Mouse (Mus musculus): ENCODE results near the gene Smchd1. TPM values are rescaled to one million over a fixed set of nuclear protein-coding genes. Genes with fewer than 3 reads are reported as not detected.

Smchd1 gene
- polyA plus RNA-seq, 1 experiment from 2014 or later, result 64.4 TPM

DNA sequence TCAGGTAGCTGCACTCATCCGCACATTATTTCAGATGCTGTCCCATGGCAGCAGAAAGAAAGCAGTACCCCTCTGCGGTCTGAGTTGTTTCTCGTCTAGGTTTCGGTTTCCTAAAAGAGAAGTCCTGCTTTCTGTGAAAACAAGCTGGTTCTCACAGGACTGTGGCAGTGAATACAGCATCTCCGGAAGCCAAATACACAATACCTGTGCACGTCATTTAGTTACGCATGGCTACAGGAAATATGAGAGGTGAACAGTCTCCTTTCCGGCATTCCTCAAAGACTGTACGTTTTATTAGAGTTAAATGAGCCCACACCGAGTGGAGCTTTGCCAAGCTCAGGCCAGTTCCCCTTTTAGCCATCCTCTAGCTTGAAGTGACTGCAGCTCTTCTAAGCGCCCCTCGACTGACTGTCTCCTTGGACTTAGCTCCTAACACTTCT, 10.7 kb upstream of the Smchd1 start:
- H3K9ac ChIP-seq (ENCODE audit: low read length), result no peak overlapping the region
- 53% methylated on average over 12 of the region's 12 CpGs for WGBS
- DNase-seq (ENCODE audit: low spot score) (no peak), ATAC-seq (no peak)
- H3K4me2 ChIP-seq (ENCODE audit: low read length), result peak overlapping the region; percentile 2; the same call in 1 of the 2 replicates
- H3K27ac ChIP-seq (ENCODE audit: low read depth, low read length), result no peak overlapping the region
- no peak overlapping the region for H3K4me3 ChIP-seq (ENCODE audit: low read depth, low read length)
- H3K4me1 ChIP-seq (ENCODE audit: control insufficient read depth, insufficient read depth, low read length), result no peaks in the 10 kb centered on the region
- no peaks in the 10 kb centered on the region for H3K27me3 ChIP-seq (replicated peaks; ENCODE audit: control insufficient read depth, insufficient read depth, low read length)
- no peaks in the 10 kb centered on the region for H3K9me3 ChIP-seq (replicated peaks; ENCODE audit: control insufficient read depth, low read length)
- no peaks in the 10 kb centered on the region for H3K36me3 ChIP-seq (ENCODE audit: control insufficient read depth, insufficient read depth, low read length)

- WGBS, result 92% methylated on average over 5 of the region's 5 CpGs
- no peak overlapping the region for H3K4me3 ChIP-seq (ENCODE audit: low read depth, low read length)
- DNase-seq (ENCODE audit: low spot score) (no peak), ATAC-seq (no peak)
- no peaks in the 10 kb centered on the region for H3K4me1 ChIP-seq (ENCODE audit: control insufficient read depth, insufficient read depth, low read length)
- H3K9ac ChIP-seq (ENCODE audit: low read length), result no peak overlapping the region
- no peaks in the 10 kb centered on the region for H3K9me3 ChIP-seq (replicated peaks; ENCODE audit: control insufficient read depth, low read length)
- no peak overlapping the region for H3K4me2 ChIP-seq (ENCODE audit: low read length)
- no peak overlapping the region for H3K27ac ChIP-seq (ENCODE audit: low read depth, low read length)
- H3K36me3 ChIP-seq (ENCODE audit: control insufficient read depth, insufficient read depth, low read length), result no peaks in the 10 kb centered on the region
- no peaks in the 10 kb centered on the region for H3K27me3 ChIP-seq (replicated peaks; ENCODE audit: control insufficient read depth, insufficient read depth, low read length)
Measured at GRCm38 (mm10) chr17:71484711-71485110, 9.6 kb upstream of the Smchd1 start.

- no peaks in the 10 kb centered on the region for H3K4me1 ChIP-seq (ENCODE audit: control insufficient read depth, insufficient read depth, low read length)
- H3K36me3 ChIP-seq (ENCODE audit: control insufficient read depth, insufficient read depth, low read length), result no peaks in the 10 kb centered on the region
- 90% methylated on average over 7 of the region's 7 CpGs for WGBS
- H3K27me3 ChIP-seq (replicated peaks; ENCODE audit: control insufficient read depth, insufficient read depth, low read length), result no peaks in the 10 kb centered on the region
- ATAC-seq (no peak), DNase-seq (ENCODE audit: low spot score) (no peak)
- no peak overlapping the region for H3K9ac ChIP-seq (ENCODE audit: low read length)
- no peak overlapping the region for H3K27ac ChIP-seq (ENCODE audit: low read depth, low read length)
- H3K4me3 ChIP-seq (ENCODE audit: low read depth, low read length), result no peak overlapping the region
- H3K9me3 ChIP-seq (replicated peaks; ENCODE audit: control insufficient read depth, low read length), result no peaks in the 10 kb centered on the region
- no peak overlapping the region for H3K4me2 ChIP-seq (ENCODE audit: low read length)
Measured at GRCm38 (mm10) chr17:71483418-71484060, 8.4 kb upstream of the Smchd1 start.

DNA sequence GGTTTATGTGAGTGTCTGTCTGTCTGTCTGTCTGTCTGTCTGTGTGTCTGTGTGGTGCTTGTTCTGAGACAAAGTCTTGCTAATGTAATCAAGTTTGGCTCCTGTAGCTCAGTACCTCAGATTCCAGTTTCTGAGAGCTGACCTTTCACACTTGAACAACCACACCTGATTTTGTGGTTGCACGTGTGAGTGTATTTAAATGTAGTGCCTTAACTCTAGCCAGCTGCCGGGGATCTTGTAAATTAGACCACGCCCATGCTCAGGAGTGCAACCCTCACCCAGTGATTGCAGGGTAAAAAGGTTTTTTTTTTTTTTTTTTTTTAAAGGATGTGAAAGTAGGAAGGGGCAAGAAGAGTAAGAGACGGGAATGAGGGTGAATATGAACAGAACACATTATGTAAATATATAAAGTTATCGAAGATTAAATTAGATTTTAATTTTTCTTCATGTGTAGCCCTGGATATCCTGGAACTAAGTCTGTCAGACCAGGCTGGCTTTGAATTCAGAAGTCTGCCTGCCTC, 4.3 kb upstream of the Smchd1 start:
- ATAC-seq (no peak), DNase-seq (ENCODE audit: low spot score) (no peak)
- Histone ChIP-seq H3K27ac (ENCODE audit: low read depth, low read length) (no peak overlapping the region), H3K36me3 (ENCODE audit: control insufficient read depth, insufficient read depth, low read length) (no peaks in the 10 kb centered on the region), H3K9ac (ENCODE audit: low read length) (no peak overlapping the region), H3K4me3 (ENCODE audit: low read depth, low read length) (no peak overlapping the region), H3K9me3 (replicated peaks; ENCODE audit: control insufficient read depth, low read length) (no peaks in the 10 kb centered on the region), H3K27me3 (replicated peaks; ENCODE audit: control insufficient read depth, insufficient read depth, low read length) (no peaks in the 10 kb centered on the region), H3K4me2 (ENCODE audit: low read length) (no peak overlapping the region), H3K4me1 (ENCODE audit: control insufficient read depth, insufficient read depth, low read length) (peaks cover under 1% of the 10 kb centered on the region)
- WGBS, result 75% methylated on average over 5 of the region's 5 CpGs

- H3K9ac ChIP-seq (ENCODE audit: low read length), result no peak overlapping the region
- no peaks in the 10 kb centered on the region for H3K27me3 ChIP-seq (replicated peaks; ENCODE audit: control insufficient read depth, insufficient read depth, low read length)
- no peak overlapping the region for H3K27ac ChIP-seq (ENCODE audit: low read depth, low read length)
- ATAC-seq (no peak), DNase-seq (ENCODE audit: low spot score) (no peak)
- no peaks in the 10 kb centered on the region for H3K36me3 ChIP-seq (ENCODE audit: control insufficient read depth, insufficient read depth, low read length)
- H3K4me3 ChIP-seq (ENCODE audit: low read depth, low read length), result no peak overlapping the region
- 97% methylated on average over 8 of the region's 8 CpGs for WGBS
- H3K4me2 ChIP-seq (ENCODE audit: low read length), result no peak overlapping the region
- peaks cover 8% of the 10 kb centered on the region for H3K4me1 ChIP-seq (ENCODE audit: control insufficient read depth, insufficient read depth, low read length)
- H3K9me3 ChIP-seq (replicated peaks; ENCODE audit: control insufficient read depth, low read length), result no peaks in the 10 kb centered on the region
Measured at GRCm38 (mm10) chr17:71477481-71477880, 2.3 kb upstream of the Smchd1 start.

- Histone ChIP-seq H3K4me3 (ENCODE audit: low read depth, low read length) (peak overlapping the region; percentile 82), H3K27me3 (replicated peaks; ENCODE audit: control insufficient read depth, insufficient read depth, low read length) (no peaks in the 10 kb centered on the region), H3K9ac (ENCODE audit: low read length) (peak overlapping the region; percentile 93; the same call in 1 of the 2 replicates), H3K36me3 (ENCODE audit: control insufficient read depth, insufficient read depth, low read length) (no peaks in the 10 kb centered on the region), H3K4me2 (ENCODE audit: low read length) (peak overlapping the region; percentile 85), H3K9me3 (replicated peaks; ENCODE audit: control insufficient read depth, low read length) (no peaks in the 10 kb centered on the region), H3K27ac (ENCODE audit: low read depth, low read length) (no peak overlapping the region), H3K4me1 (ENCODE audit: control insufficient read depth, insufficient read depth, low read length) (peaks cover 8% of the 10 kb centered on the region)
- 70% methylated on average over 7 of the region's 7 CpGs for WGBS
- peak; percentile 15 for DNase-seq (ENCODE audit: low spot score)
- ATAC-seq, result no peak
Measured at GRCm38 (mm10) chr17:71476346-71477020, 1.3 kb upstream of the Smchd1 start.

DNA sequence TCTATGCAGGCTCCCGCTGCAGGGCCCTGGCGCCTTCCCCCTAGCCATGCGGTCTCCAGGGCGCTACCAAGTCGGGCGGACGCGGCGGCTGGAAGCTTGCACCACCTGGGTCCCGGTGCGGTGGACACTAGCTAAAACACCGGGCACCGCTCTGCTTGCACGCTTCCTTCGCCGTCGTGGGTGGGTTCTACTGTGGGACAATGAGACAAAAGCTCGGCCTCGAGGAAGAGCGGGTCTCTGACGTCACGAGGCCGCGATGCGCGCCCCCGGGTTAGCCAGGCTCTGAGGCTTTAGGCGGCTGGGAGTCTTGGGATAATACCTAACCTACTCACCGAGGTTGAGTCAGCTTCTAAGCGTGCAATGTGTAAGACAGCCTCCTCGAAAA, 554 bp upstream of the Smchd1 start:
- peak overlapping the region; percentile 85 for H3K4me2 ChIP-seq (ENCODE audit: low read length)
- peaks cover 8% of the 10 kb centered on the region for H3K4me1 ChIP-seq (ENCODE audit: control insufficient read depth, insufficient read depth, low read length)
- no peaks in the 10 kb centered on the region for H3K27me3 ChIP-seq (replicated peaks; ENCODE audit: control insufficient read depth, insufficient read depth, low read length)
- H3K27ac ChIP-seq (ENCODE audit: low read depth, low read length), result peak overlapping the region; percentile 99
- no peaks in the 10 kb centered on the region for H3K9me3 ChIP-seq (replicated peaks; ENCODE audit: control insufficient read depth, low read length)
- WGBS, result under 1% methylated on average over 30 of the region's 31 CpGs
- ATAC-seq, result peak; percentile 83
- DNase-seq (ENCODE audit: low spot score), result peak; percentile 84
- no peaks in the 10 kb centered on the region for H3K36me3 ChIP-seq (ENCODE audit: control insufficient read depth, insufficient read depth, low read length)
- H3K9ac ChIP-seq (ENCODE audit: low read length), result peak overlapping the region; percentile 93
- peak overlapping the region; percentile 82 for H3K4me3 ChIP-seq (ENCODE audit: low read depth, low read length)

DNA sequence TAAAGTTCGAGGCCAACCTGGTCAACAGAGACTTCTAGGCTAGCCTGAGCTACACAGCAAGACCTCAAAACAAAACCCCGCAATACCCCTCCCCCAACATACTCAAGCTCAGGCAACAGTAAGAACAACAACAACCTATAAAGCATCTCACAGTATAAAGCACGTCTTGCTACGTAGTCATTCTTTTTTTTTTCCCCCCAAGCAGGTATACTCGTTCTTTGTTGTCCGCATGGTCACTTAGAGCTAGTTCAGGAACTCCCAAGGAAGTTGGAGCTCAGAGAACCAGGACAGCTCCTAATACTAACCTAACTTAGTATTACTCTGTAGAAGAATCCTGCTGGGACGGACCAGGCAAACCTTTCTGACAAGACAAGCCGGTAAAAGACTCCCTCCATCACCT, 1.0 kb downstream of the Smchd1 start:
- Histone ChIP-seq H3K27me3 (replicated peaks; ENCODE audit: control insufficient read depth, insufficient read depth, low read length) (no peaks in the 10 kb centered on the region), H3K36me3 (ENCODE audit: control insufficient read depth, insufficient read depth, low read length) (no peaks in the 10 kb centered on the region), H3K4me3 (ENCODE audit: low read depth, low read length) (peak overlapping the region; percentile 82), H3K4me2 (ENCODE audit: low read length) (peak overlapping the region; percentile 85), H3K4me1 (ENCODE audit: control insufficient read depth, insufficient read depth, low read length) (peaks cover 8% of the 10 kb centered on the region), H3K9ac (ENCODE audit: low read length) (peak overlapping the region; percentile 93), H3K9me3 (replicated peaks; ENCODE audit: control insufficient read depth, low read length) (no peaks in the 10 kb centered on the region), H3K27ac (ENCODE audit: low read depth, low read length) (no peak overlapping the region)
- ATAC-seq (no peak), DNase-seq (ENCODE audit: low spot score) (no peak)
- WGBS, result 13% methylated on average over 8 of the region's 8 CpGs

DNA sequence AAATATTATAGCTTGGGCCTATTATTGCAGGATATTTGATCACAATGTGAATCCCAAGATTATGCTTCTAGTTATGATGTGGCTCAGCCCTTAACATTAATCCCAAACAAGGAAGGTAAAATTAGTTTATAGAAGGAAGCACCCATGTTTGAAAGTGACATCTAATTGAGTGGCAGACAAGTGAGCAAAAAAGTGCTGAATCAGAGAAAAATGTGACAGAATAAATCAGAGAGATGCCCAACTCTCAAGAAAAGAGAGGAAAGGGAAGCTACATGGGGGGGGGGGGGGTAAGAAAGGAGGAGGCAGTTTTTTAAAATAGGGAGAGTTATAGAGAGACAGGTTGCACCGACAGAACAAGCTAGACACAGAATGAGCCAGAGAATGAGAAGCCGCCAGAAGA, 3.9 kb downstream of the Smchd1 start:
- 89% methylated on average over 2 of the region's 2 CpGs for WGBS
- H3K36me3 ChIP-seq (ENCODE audit: control insufficient read depth, insufficient read depth, low read length), result no peaks in the 10 kb centered on the region
- ATAC-seq (no peak), DNase-seq (ENCODE audit: low spot score) (no peak)
- no peak overlapping the region for H3K4me2 ChIP-seq (ENCODE audit: low read length)
- no peak overlapping the region for H3K27ac ChIP-seq (ENCODE audit: low read depth, low read length)
- no peaks in the 10 kb centered on the region for H3K27me3 ChIP-seq (replicated peaks; ENCODE audit: control insufficient read depth, insufficient read depth, low read length)
- H3K4me3 ChIP-seq (ENCODE audit: low read depth, low read length), result no peak overlapping the region
- no peak overlapping the region for H3K9ac ChIP-seq (ENCODE audit: low read length)
- no peaks in the 10 kb centered on the region for H3K9me3 ChIP-seq (replicated peaks; ENCODE audit: control insufficient read depth, low read length)
- H3K4me1 ChIP-seq (ENCODE audit: control insufficient read depth, insufficient read depth, low read length), result peaks cover 8% of the 10 kb centered on the region

All from forebrain, embryonic 14.5 days (tissue).